Mouse (Mus musculus) forebrain, postnatal 0 days (tissue): Measurements from ENCODE around the gene Slc12a3. TPM values are rescaled to one million over a fixed set of nuclear protein-coding genes. Genes with fewer than 3 reads are reported as not detected.

Experiments
- ATAC-seq: fragments of 200-750 bp; cut with Nextera tagmentation; 2 replicates; pipeline ENCODE4 v1.8.0; 2017; ENCODE audit warnings: mild to moderate bottlenecking, moderate library complexity
- DNase-seq: peaks from one replicate; pipeline ENCODE4 v3.0.0-alpha.2; 2015
- H3K27ac ChIP-seq: fragments of 300-500 bp; sonication (generic); 2 replicates; pipeline ENCODE4 v1.5.1; 2014; ENCODE audit warnings: low read depth, mild to moderate bottlenecking, antibody characterized with exemption, low read length, moderate library complexity, mixed read lengths
- H3K27me3 ChIP-seq: fragments of 300-500 bp; sonication (generic); 2 replicates; pipeline ENCODE4 v1.6.1; 2014; ENCODE audit warnings: mild to moderate bottlenecking, low read length, mixed read lengths; ENCODE audit not compliant: insufficient read depth
- H3K36me3 ChIP-seq: fragments of 300-500 bp; sonication (generic); 2 replicates; pipeline ENCODE4 v1.6.1; 2014; ENCODE audit warnings: mild to moderate bottlenecking, moderate library complexity; ENCODE audit not compliant: insufficient read depth
- H3K4me1 ChIP-seq: fragments of 300-500 bp; sonication (generic); 2 replicates; pipeline ENCODE4 v1.6.1; 2014; ENCODE audit warnings: antibody characterized with exemption; ENCODE audit not compliant: insufficient read depth
- H3K4me2 ChIP-seq: fragments of 300-500 bp; sonication (generic); 2 replicates; pipeline ENCODE4 v1.6.1; 2014; ENCODE audit warnings: low read depth, mild to moderate bottlenecking, moderate library complexity
- H3K4me3 ChIP-seq: fragments of 300-500 bp; sonication (generic); 2 replicates; pipeline ENCODE4 v1.5.1; 2014; ENCODE audit warnings: low read depth, low read length, mixed read lengths
- H3K9ac ChIP-seq: fragments of 300-500 bp; sonication (generic); 2 replicates; pipeline ENCODE4 v1.6.1; 2014; ENCODE audit warnings: mild to moderate bottlenecking
- H3K9me3 ChIP-seq: fragments of 300-500 bp; sonication (generic); 2 replicates; pipeline ENCODE4 v1.6.1; 2016; ENCODE audit warnings: low read length
- CTCF ChIP-seq: sonication (generic); IDR thresholded peaks from 2 replicates; pipeline ENCODE4 v1.5.1; 2016; ENCODE audit warnings: antibody characterized with exemption, control low read depth, low read depth
- WGBS: fragments of 180-500 bp; shearing (Covaris S2); extraction: QIAGEN DNeasy Blood & Tissue Kit; methylation state at CpG from one replicate; pipeline ENCODE4 v1.1.7; 2014; 5-methylcytosine and 5-hydroxymethylcytosine counted together
- microRNA counts: library from miRNA; unstranded; fragments of <30 nt; microRNA quantifications from one replicate; lab custom pipeline; 2015
- microRNA-seq, 2 experiments: library from miRNA; unstranded; fragments of <30 nt; microRNA quantifications; one replicate each; pipeline ENCODE4; 2016
- polyA plus RNA-seq: library from polyadenylated mRNA; unstranded; fragments of >200 nt; fragmentation: Nextera tagmentation; extraction: Ambion mirVana; gene quantifications from 2 replicates; pipeline ENCODE4 v1.2.1, GENCODE M21; 2015
- total RNA-seq: library from RNA; depleted of rRNA; stranded (reverse); fragments of >200 nt; gene quantifications from 2 replicates; pipeline ENCODE4 v1.2.3, GENCODE M21; 2014; rRNA removed

Gene Slc12a3
- total and polyA plus RNA-seq, 2 experiments from 2014 or later = 0.12 to 0.29 TPM

DNA sequence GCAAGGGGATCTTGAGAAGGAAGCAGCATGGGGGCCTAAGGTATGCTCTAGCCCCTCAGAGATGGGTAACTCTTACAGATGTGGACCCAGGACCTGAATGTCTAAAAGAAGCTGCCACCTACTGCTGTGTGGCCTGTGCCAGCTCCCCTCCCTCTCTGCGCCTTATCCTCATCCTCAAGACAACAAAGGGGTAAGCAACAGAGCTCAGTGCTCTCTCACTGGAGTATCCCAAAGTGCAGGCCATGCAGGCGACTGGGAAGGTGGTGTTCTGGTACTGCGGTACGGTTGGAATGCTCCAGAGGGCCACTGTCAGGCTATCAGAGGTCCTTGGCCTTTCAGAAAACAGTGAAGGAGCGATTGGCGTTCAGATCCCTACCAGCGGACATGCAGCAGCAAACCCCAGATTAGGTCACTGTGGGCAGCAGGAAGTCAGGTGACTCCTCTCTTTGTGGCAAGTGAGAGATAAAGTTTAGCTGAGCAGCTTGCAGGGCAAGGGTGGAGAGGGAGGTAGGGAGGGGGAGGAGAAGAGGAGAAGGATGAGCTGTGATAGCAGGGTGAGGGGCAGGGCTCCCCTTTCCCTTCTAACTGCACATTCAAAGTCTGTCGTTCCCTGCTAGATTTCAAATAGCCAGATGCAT is 79.6 kb downstream of the Slc12a3 start:
- Histone ChIP-seq H3K4me1 (no peaks in the 10 kb centered on the region), H3K4me2 (no peak overlapping the region), H3K9me3 (no peaks in the 10 kb centered on the region), H3K36me3 (no peaks in the 10 kb centered on the region), H3K27me3 (no peaks in the 10 kb centered on the region), H3K4me3 (no peak overlapping the region), H3K9ac (no peak overlapping the region), H3K27ac (no peak overlapping the region)
- no peak for DNase-seq
- 65% methylated on average over 8 of the region's 8 CpGs for WGBS
- no peak for TF ChIP-seq CTCF
- ATAC-seq = no peak

DNA sequence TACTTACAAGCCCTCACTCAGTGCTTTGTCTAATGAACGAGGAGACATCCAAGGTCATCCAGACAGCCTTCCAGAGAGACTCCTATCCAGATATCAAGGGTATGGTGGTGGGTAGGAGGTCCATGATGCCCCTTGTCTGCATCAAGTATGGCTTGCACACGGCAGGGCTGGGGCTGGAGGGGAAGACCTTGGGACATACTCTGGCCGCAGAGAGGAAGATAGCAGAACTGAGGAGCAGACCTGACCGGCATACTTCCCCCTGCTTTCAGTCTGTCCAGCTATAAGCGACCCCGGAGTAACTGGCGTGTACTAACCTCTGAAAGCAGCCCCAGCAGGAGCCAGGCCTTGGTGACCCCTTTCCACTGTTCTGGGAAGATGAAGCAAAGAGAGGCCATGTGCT is 80.5 kb downstream of the Slc12a3 start:
- ATAC-seq (no peak), DNase-seq (no peak)
- TF ChIP-seq CTCF = no peak
- 90% methylated on average over 7 of the region's 7 CpGs for WGBS
- no peak overlapping the region for H3K27ac ChIP-seq
- no peaks in the 10 kb centered on the region for H3K36me3 ChIP-seq
- H3K4me3 ChIP-seq = no peak overlapping the region
- H3K4me2 ChIP-seq = no peak overlapping the region
- no peak overlapping the region for H3K9ac ChIP-seq
- H3K9me3 ChIP-seq = no peaks in the 10 kb centered on the region
- H3K27me3 ChIP-seq = no peaks in the 10 kb centered on the region
- no peaks in the 10 kb centered on the region for H3K4me1 ChIP-seq

DNA sequence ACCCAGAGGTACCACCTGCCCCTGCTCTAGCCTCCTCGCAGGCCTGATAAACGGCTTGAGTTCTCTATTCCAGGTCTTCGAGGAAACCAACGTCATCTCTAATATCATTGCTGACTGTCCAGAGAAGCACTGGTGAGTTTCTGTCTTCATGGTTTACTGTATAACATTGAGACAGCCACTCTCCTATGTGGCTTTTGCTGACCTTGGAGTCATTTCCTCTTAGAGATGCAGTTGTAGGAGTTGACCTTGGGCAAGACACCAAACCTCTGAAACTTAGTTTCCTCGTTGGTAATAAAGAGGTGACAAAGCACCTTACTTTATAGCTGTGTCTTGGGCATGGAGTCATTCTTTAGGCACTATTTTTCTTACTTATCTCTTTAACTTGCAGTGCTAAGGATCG is 83.5 kb downstream of the Slc12a3 start:
- DNase-seq (no peak), ATAC-seq (no peak)
- TF ChIP-seq CTCF = no peak
- Histone ChIP-seq H3K27me3 (no peaks in the 10 kb centered on the region), H3K4me2 (no peak overlapping the region), H3K27ac (no peak overlapping the region), H3K4me1 (no peaks in the 10 kb centered on the region), H3K9me3 (no peaks in the 10 kb centered on the region), H3K4me3 (no peak overlapping the region), H3K36me3 (no peaks in the 10 kb centered on the region), H3K9ac (no peak overlapping the region)
- 88% methylated on average over 6 of the region's 6 CpGs for WGBS

DNA sequence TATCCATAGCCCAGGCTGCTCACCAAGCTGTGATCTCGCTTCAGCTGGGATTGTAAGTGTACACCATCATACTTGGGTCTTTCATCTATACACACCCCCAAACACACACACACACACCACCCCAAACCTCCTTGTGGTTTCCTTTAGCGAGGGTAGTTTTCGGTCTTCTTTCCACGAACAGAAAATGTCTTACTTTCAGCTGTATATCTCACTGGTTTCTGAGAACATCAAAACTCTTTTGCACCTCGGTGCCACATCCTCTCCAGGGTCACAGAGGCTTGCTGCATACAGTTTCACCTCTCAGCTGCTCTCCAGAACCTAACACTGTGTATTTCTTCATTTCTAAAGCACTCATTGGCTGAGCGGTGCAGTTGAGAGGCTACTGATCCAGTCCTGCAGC is 84.5 kb downstream of the Slc12a3 start:
- no peak for TF ChIP-seq CTCF
- H3K9me3 ChIP-seq = no peaks in the 10 kb centered on the region
- no peak overlapping the region for H3K9ac ChIP-seq
- H3K4me1 ChIP-seq = no peaks in the 10 kb centered on the region
- H3K27me3 ChIP-seq = no peaks in the 10 kb centered on the region
- DNase-seq (no peak), ATAC-seq (no peak)
- H3K4me2 ChIP-seq = no peak overlapping the region
- 83% methylated on average over 6 of the region's 6 CpGs for WGBS
- H3K4me3 ChIP-seq = no peak overlapping the region
- no peaks in the 10 kb centered on the region for H3K36me3 ChIP-seq
- H3K27ac ChIP-seq = no peak overlapping the region

GRCm38 (mm10) chr8:94415218-94415617 is 86.2 kb downstream of the Slc12a3 start:
- DNase-seq (no peak), ATAC-seq (no peak)
- Histone ChIP-seq H3K27ac (no peak overlapping the region), H3K4me1 (no peaks in the 10 kb centered on the region), H3K36me3 (no peaks in the 10 kb centered on the region), H3K9ac (no peak overlapping the region), H3K4me3 (no peak overlapping the region), H3K27me3 (no peaks in the 10 kb centered on the region), H3K4me2 (no peak overlapping the region), H3K9me3 (no peaks in the 10 kb centered on the region)
- TF ChIP-seq CTCF = no peak
- WGBS = 81% methylated on average over 2 of the region's 2 CpGs

MicroRNA genes within 50 kb of the gene (microRNA counts, 519-probe panel; counts per million panel counts)
- 5,494 counts per million, percentile 73 among the panel's probes with 10 or more counts for microRNA mmu-miR-138 (lab: Ali Mortazavi, UCI)

Small RNAs within 50 kb of the gene (microRNA-seq; reads per million reads assigned to microRNA genes)
- gene Mir138-2 = 427 to 762 reads per million in 2 experiments

Other genes with a start within 250 kb of the Slc12a3 start
- 21.1 and 22.6 TPM in 2 replicates for gene Bbs2, start 230.3 kb upstream of the Slc12a3 start, total RNA-seq
- 8.9 and 14.9 TPM in 2 replicates for gene Bbs2, start 230.3 kb upstream of the Slc12a3 start, polyA plus RNA-seq
- not detected in 2 replicates for gene Mt4, start 192.0 kb upstream of the Slc12a3 start, total RNA-seq
- gene Mt4, start 192.0 kb upstream of the Slc12a3 start, polyA plus RNA-seq = not detected in 2 replicates
- gene Mt3, start 176.6 kb upstream of the Slc12a3 start, total RNA-seq = 151 and 445 TPM in 2 replicates
- gene Mt3, start 176.6 kb upstream of the Slc12a3 start, polyA plus RNA-seq = 316 and 341 TPM in 2 replicates
- gene Mt2, start 156.5 kb upstream of the Slc12a3 start, total RNA-seq = 36.4 and 88.1 TPM in 2 replicates
- gene Mt2, start 156.5 kb upstream of the Slc12a3 start, polyA plus RNA-seq = 139 and 143 TPM in 2 replicates
- 205 and 418 TPM in 2 replicates for gene Mt1, start 150.1 kb upstream of the Slc12a3 start, total RNA-seq
- gene Mt1, start 150.1 kb upstream of the Slc12a3 start, polyA plus RNA-seq = 386 and 411 TPM in 2 replicates
- 43.7 and 44.5 TPM in 2 replicates for gene Nup93, start 114.6 kb upstream of the Slc12a3 start, total RNA-seq
- gene Nup93, start 114.6 kb upstream of the Slc12a3 start, polyA plus RNA-seq = 31.4 and 36.7 TPM in 2 replicates
- 68.2 and 79.7 TPM in 2 replicates for gene Herpud1, start 57.2 kb downstream of the Slc12a3 start, total RNA-seq
- gene Herpud1, start 57.2 kb downstream of the Slc12a3 start, polyA plus RNA-seq = 60.7 and 63.4 TPM in 2 replicates
- gene Nlrc5, start 105.2 kb downstream of the Slc12a3 start, total RNA-seq = 0.69 and 1.6 TPM in 2 replicates
- gene Nlrc5, start 105.2 kb downstream of the Slc12a3 start, polyA plus RNA-seq = 0.28 and 0.36 TPM in 2 replicates
- 49.2 and 68.8 TPM in 2 replicates for gene Cpne2, start 203.8 kb downstream of the Slc12a3 start, total RNA-seq
- 41.6 and 58.3 TPM in 2 replicates for gene Cpne2, start 203.8 kb downstream of the Slc12a3 start, polyA plus RNA-seq